Mouse (Mus musculus) hindbrain, postnatal 0 days (tissue): ENCODE results near the gene Dmrt1. TPM values are rescaled to one million over a fixed set of nuclear protein-coding genes. Genes with fewer than 3 reads are reported as not detected.

Source experiments
- ATAC-seq: fragments of 200-750 bp; cut with Nextera tagmentation; 2 replicates; pipeline ENCODE4 v1.8.0; 2017; ENCODE audit warnings: mild to moderate bottlenecking, moderate TSS enrichment, moderate library complexity
- DNase-seq: peaks from one replicate; pipeline ENCODE4 v3.0.0-alpha.2; 2015; ENCODE audit warnings: low spot score
- H3K27ac ChIP-seq: fragments of 300-500 bp; sonication (generic); 2 replicates; pipeline ENCODE4 v1.5.1; 2014; ENCODE audit warnings: mild to moderate bottlenecking
- H3K27me3 ChIP-seq: fragments of 300-500 bp; sonication (generic); 2 replicates; pipeline ENCODE4 v1.6.1; 2014; ENCODE audit warnings: low read length, mixed read lengths; ENCODE audit not compliant: insufficient read depth
- H3K36me3 ChIP-seq: fragments of 300-500 bp; sonication (generic); 2 replicates; pipeline ENCODE4 v1.6.1; 2014; ENCODE audit warnings: low read length, mixed read lengths; ENCODE audit not compliant: insufficient read depth
- H3K4me1 ChIP-seq: fragments of 300-500 bp; sonication (generic); 2 replicates; pipeline ENCODE4 v1.6.1; 2014; ENCODE audit warnings: antibody characterized with exemption, low read length, mixed read lengths; ENCODE audit not compliant: insufficient read depth
- H3K4me2 ChIP-seq: fragments of 300-500 bp; sonication (generic); 2 replicates; pipeline ENCODE4 v1.6.1; 2014; ENCODE audit warnings: low read depth, mild to moderate bottlenecking, low read length, moderate library complexity, mixed read lengths
- H3K4me3 ChIP-seq: fragments of 300-500 bp; sonication (generic); 2 replicates; pipeline ENCODE4 v1.5.1; 2014; ENCODE audit warnings: low read length
- H3K9ac ChIP-seq: fragments of 300-500 bp; sonication (generic); replicated peaks from 2 replicates; pipeline ENCODE4 v1.6.1; 2014; ENCODE audit warnings: mild to moderate bottlenecking, low read length, moderate library complexity, mixed read lengths
- H3K9me3 ChIP-seq: fragments of 300-500 bp; sonication (generic); 2 replicates; pipeline ENCODE4 v1.6.1; 2016; ENCODE audit warnings: low read length, mixed read lengths
- CTCF ChIP-seq: IDR thresholded peaks from 2 replicates; pipeline ENCODE4 v1.5.1; 2016; ENCODE audit warnings: antibody characterized with exemption, control low read depth, low read depth
- WGBS: fragments of 180-500 bp; shearing (Covaris S2); extraction: QIAGEN DNeasy Blood & Tissue Kit; methylation state at CpG from one replicate; pipeline ENCODE4 v1.1.7; 2014; 5-methylcytosine and 5-hydroxymethylcytosine counted together
- polyA plus RNA-seq: library from polyadenylated mRNA; unstranded; fragments of >200 nt; fragmentation: Nextera tagmentation; extraction: Ambion mirVana; gene quantifications from 2 replicates; pipeline ENCODE4 v1.2.1, GENCODE M21; 2015
- total RNA-seq: library from RNA; depleted of rRNA; stranded (reverse); fragments of >200 nt; gene quantifications from 2 replicates; pipeline ENCODE4 v1.2.3, GENCODE M21; 2014; rRNA removed

Gene Dmrt1
- total and polyA plus RNA-seq, 2 experiments from 2014 or later = not detected

- DNase-seq (no peak), ATAC-seq (no peak)
- no peak overlapping the region for H3K9ac ChIP-seq
- no peaks in the 10 kb centered on the region for H3K36me3 ChIP-seq
- no peak for TF ChIP-seq CTCF
- H3K9me3 ChIP-seq = no peaks in the 10 kb centered on the region
- 90% methylated on average over 6 of the region's 6 CpGs for WGBS
- no peak overlapping the region for H3K4me2 ChIP-seq
- H3K4me3 ChIP-seq = no peak overlapping the region
- no peaks in the 10 kb centered on the region for H3K27me3 ChIP-seq
- H3K4me1 ChIP-seq = no peaks in the 10 kb centered on the region
- no peak overlapping the region for H3K27ac ChIP-seq
These were observed 136.4 kb downstream of the Dmrt1 start for GRCm38 (mm10) chr19:25641786-25642185.

GRCm38 (mm10) chr19:25647136-25647535 lies 141.7 kb downstream of the Dmrt1 start:
- TF ChIP-seq CTCF = no peak
- no peak for DNase-seq
- H3K4me3 ChIP-seq = no peak overlapping the region
- H3K9ac ChIP-seq = no peak overlapping the region
- no peak overlapping the region for H3K4me2 ChIP-seq
- 69% methylated on average over 3 of the region's 3 CpGs for WGBS
- H3K27ac ChIP-seq = no peak overlapping the region
- H3K9me3 ChIP-seq = no peaks in the 10 kb centered on the region
- no peaks in the 10 kb centered on the region for H3K4me1 ChIP-seq
- H3K27me3 ChIP-seq = no peaks in the 10 kb centered on the region
- ATAC-seq = no peak
- H3K36me3 ChIP-seq = no peaks in the 10 kb centered on the region

GRCm38 (mm10) chr19:25648701-25649100 lies 143.3 kb downstream of the Dmrt1 start:
- ATAC-seq (no peak), DNase-seq (no peak)
- Histone ChIP-seq H3K9me3 (no peaks in the 10 kb centered on the region), H3K27me3 (no peaks in the 10 kb centered on the region), H3K36me3 (no peaks in the 10 kb centered on the region), H3K4me3 (no peak overlapping the region), H3K9ac (no peak overlapping the region), H3K27ac (no peak overlapping the region), H3K4me2 (no peak overlapping the region), H3K4me1 (no peaks in the 10 kb centered on the region)
- no peak for TF ChIP-seq CTCF
- WGBS = 66% methylated on average over 4 of the region's 4 CpGs

- no peak for DNase-seq
- 80% methylated on average over 10 of the region's 10 CpGs for WGBS
- TF ChIP-seq CTCF = no peak
- no peak overlapping the region for H3K4me3 ChIP-seq
- H3K9ac ChIP-seq = no peak overlapping the region
- H3K9me3 ChIP-seq = no peaks in the 10 kb centered on the region
- no peaks in the 10 kb centered on the region for H3K27me3 ChIP-seq
- H3K36me3 ChIP-seq = no peaks in the 10 kb centered on the region
- H3K4me1 ChIP-seq = no peaks in the 10 kb centered on the region
- ATAC-seq = no peak
- H3K4me2 ChIP-seq = no peak overlapping the region
- no peak overlapping the region for H3K27ac ChIP-seq
These were observed 145.1 kb downstream of the Dmrt1 start for GRCm38 (mm10) chr19:25650474-25650873.

GRCm38 (mm10) chr19:25652560-25652959 lies 147.1 kb downstream of the Dmrt1 start:
- ATAC-seq = no peak
- no peak overlapping the region for H3K27ac ChIP-seq
- H3K36me3 ChIP-seq = no peaks in the 10 kb centered on the region
- 65% methylated on average over 5 of the region's 5 CpGs for WGBS
- H3K4me1 ChIP-seq = no peaks in the 10 kb centered on the region
- H3K9me3 ChIP-seq = no peaks in the 10 kb centered on the region
- no peaks in the 10 kb centered on the region for H3K27me3 ChIP-seq
- H3K9ac ChIP-seq = no peak overlapping the region
- H3K4me2 ChIP-seq = no peak overlapping the region
- TF ChIP-seq CTCF = no peak
- no peak overlapping the region for H3K4me3 ChIP-seq
- DNase-seq = no peak

Other genes with a start within 250 kb of the Dmrt1 start
- gene Dmrt3, start 104.7 kb downstream of the Dmrt1 start, total RNA-seq = 0.31 and 1.8 TPM in 2 replicates
- gene Dmrt3, start 104.7 kb downstream of the Dmrt1 start, polyA plus RNA-seq = 0.21 and 0.26 TPM in 2 replicates
- gene Dmrt2, start 166.8 kb downstream of the Dmrt1 start, total RNA-seq = not detected in 2 replicates
- gene Dmrt2, start 166.8 kb downstream of the Dmrt1 start, polyA plus RNA-seq = not detected in 2 replicates